Mouse (Mus musculus): ENCODE data around the gene Zfp658. TPM values are rescaled to one million over a fixed set of nuclear protein-coding genes. Genes with fewer than 3 reads are reported as not detected.

Gene Zfp658
- polyA plus RNA-seq, 1 experiment, result 1.7 TPM

DNA sequence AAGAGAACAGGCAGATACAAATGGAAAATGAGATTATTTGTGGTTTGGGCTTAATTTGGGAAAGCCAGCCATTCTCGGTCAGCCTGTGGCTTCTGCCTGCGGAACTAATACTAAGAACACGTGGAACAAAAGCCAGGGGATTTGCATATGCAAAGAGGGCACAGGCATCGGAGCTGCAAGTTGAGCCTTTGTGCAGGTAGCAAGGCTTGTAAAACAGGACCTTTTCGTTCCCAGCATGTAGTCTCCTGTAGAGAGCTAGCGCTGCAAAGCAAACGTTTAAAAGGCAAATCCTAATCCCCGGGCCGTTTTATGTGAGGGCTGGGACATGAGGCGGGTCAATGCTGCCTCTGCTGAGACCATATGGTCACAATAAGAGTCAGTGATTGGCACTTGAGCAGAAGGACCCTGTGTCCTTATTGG lies 605 bp downstream of the Zfp658 start:
- H3K9me3 ChIP-seq (replicated peaks; ENCODE audit: control insufficient read depth, insufficient read depth, low read length, poor library complexity, severe bottlenecking), result no peaks in the 10 kb centered on the region
- H3K36me3 ChIP-seq (ENCODE audit: control insufficient read depth, insufficient read depth, low read length, poor library complexity, severe bottlenecking), result 0 out of 2 replicates have a peak, but pooled peaks cover 2% of the 10 kb centered on the region
- TF ChIP-seq EP300 (IDR thresholded peaks at IDR 0.05; ENCODE audit: insufficient read depth, low read depth, low read length) (peak; percentile 54; the same call in 1 of the 2 replicates), POLR2A (IDR thresholded peaks at IDR 0.05; ENCODE audit: insufficient read depth, low read length) (no peak), CTCF (IDR thresholded peaks at IDR 0.05; ENCODE audit: low read depth, low read length) (no peak)
- no peaks in the 10 kb centered on the region for H3K4me1 ChIP-seq (ENCODE audit: control insufficient read depth, insufficient read depth, low read length)
- H3K27me3 ChIP-seq (ENCODE audit: control insufficient read depth, insufficient read depth, low read length, poor library complexity, severe bottlenecking), result no peaks in the 10 kb centered on the region
- peak overlapping the region; percentile 76 for H3K27ac ChIP-seq (ENCODE audit: insufficient read depth, low read length)
- peak overlapping the region; percentile 21 for H3K9ac ChIP-seq (ENCODE audit: low read depth, poor library complexity, severe bottlenecking)
- peak overlapping the region; percentile 80 for H3K4me3 ChIP-seq (ENCODE audit: low read depth, low read length)

DNA sequence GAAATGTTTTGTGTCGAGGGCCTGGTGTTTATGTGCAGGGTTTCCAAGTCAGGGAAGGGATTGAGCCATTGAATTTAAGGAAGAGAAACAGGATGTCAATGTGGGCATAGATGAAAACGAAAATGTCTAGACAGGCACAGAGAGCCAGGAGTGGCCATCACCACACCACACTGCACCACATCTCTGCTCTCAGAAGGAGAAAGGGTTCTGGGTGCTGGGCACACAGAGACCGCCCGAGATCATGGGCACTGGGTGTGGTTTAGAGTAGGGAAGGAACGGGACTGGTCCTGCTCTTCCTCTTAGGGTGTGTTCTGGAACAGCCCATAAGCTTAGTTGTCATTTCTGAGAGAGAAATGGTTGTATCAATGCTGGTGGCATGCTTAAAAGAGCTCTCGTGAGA lies 1.2 kb downstream of the Zfp658 start:
- TF ChIP-seq CTCF (IDR thresholded peaks at IDR 0.05; ENCODE audit: low read depth, low read length) (no peak), EP300 (IDR thresholded peaks at IDR 0.05; ENCODE audit: insufficient read depth, low read depth, low read length) (no peak), POLR2A (IDR thresholded peaks at IDR 0.05; ENCODE audit: insufficient read depth, low read length) (no peak)
- H3K27ac ChIP-seq (ENCODE audit: insufficient read depth, low read length), result peak overlapping the region; percentile 14; the same call in 1 of the 2 replicates
- no peaks in the 10 kb centered on the region for H3K4me1 ChIP-seq (ENCODE audit: control insufficient read depth, insufficient read depth, low read length)
- H3K27me3 ChIP-seq (ENCODE audit: control insufficient read depth, insufficient read depth, low read length, poor library complexity, severe bottlenecking), result no peaks in the 10 kb centered on the region
- 0 out of 2 replicates have a peak, but pooled peaks cover 2% of the 10 kb centered on the region for H3K36me3 ChIP-seq (ENCODE audit: control insufficient read depth, insufficient read depth, low read length, poor library complexity, severe bottlenecking)
- no peaks in the 10 kb centered on the region for H3K9me3 ChIP-seq (replicated peaks; ENCODE audit: control insufficient read depth, insufficient read depth, low read length, poor library complexity, severe bottlenecking)
- H3K9ac ChIP-seq (ENCODE audit: low read depth, poor library complexity, severe bottlenecking), result no peak overlapping the region
- peak overlapping the region; percentile 21; the same call in 1 of the 2 replicates for H3K4me3 ChIP-seq (ENCODE audit: low read depth, low read length)

DNA sequence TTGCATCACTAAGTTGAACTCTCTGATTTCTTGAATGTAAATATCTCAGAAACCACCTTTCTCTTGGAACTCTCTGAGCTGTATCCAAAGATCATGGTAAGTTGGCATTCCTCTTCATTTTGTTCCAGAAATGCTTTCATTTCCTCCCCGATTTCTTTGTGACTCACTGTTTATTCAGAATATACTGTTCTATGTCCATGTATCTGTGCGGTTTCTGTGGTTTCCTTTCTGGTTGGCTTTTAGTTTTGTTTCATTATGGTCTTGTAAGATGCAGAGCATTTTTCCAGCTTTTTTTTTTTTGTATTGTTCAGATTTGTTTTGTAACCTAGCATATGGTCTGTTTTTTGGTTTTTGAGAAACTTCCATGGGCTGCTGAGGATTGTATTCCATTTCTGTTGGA lies 9.2 kb downstream of the Zfp658 start:
- H3K4me1 ChIP-seq (ENCODE audit: control insufficient read depth, insufficient read depth, low read length), result no peaks in the 10 kb centered on the region
- peaks cover 8% of the 10 kb centered on the region for H3K36me3 ChIP-seq (ENCODE audit: control insufficient read depth, insufficient read depth, low read length, poor library complexity, severe bottlenecking)
- no peak overlapping the region for H3K9ac ChIP-seq (ENCODE audit: low read depth, poor library complexity, severe bottlenecking)
- TF ChIP-seq CTCF (IDR thresholded peaks at IDR 0.05; ENCODE audit: low read depth, low read length) (no peak), EP300 (IDR thresholded peaks at IDR 0.05; ENCODE audit: insufficient read depth, low read depth, low read length) (no peak), POLR2A (IDR thresholded peaks at IDR 0.05; ENCODE audit: insufficient read depth, low read length) (no peak)
- H3K27ac ChIP-seq (ENCODE audit: insufficient read depth, low read length), result no peak overlapping the region
- no peak overlapping the region for H3K4me3 ChIP-seq (ENCODE audit: low read depth, low read length)
- no peaks in the 10 kb centered on the region for H3K27me3 ChIP-seq (ENCODE audit: control insufficient read depth, insufficient read depth, low read length, poor library complexity, severe bottlenecking)
- H3K9me3 ChIP-seq (replicated peaks; ENCODE audit: control insufficient read depth, insufficient read depth, low read length, poor library complexity, severe bottlenecking), result no peaks in the 10 kb centered on the region

DNA sequence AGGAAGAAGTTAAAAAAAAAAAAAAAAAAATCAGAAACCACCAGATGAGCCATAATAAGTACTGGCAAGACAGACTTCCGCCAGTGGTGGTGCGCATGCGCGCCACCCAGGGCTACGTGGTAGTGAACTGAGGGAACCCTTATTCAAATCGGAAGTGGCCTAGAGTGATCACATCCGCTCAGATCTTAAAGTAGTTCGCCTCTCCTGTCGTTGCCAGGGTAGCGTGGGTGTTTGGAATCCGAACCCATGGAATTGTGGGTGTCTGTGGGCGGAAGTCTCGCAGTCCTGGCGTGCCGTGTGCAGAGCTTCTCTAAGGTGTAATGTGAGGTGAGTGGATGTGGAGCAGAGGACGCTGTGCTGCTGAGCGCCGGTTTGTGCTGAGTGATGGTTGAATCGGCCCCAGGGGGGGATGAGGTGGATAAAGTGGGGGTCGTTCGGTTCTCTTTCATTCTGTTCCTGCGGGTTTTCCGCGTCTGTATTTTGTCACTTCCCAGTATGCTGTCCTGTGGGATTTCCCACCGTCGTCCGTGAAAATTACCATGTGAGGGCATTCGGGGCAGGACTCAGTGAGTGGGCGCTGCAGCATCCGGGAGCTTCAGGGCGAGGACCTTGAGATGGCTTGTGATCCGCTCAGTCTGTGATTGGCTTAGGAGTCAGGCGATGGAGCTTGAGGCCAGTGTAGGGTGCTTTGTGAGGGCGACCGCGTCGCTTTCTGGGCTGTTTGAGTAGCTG lies 17.6 kb downstream of the Zfp658 start, which contains the start of gene Zfp719:
Zfp719 (plus strand) TSS at position 171 of the 732 bp plus-strand sequence.
- H3K27me3 ChIP-seq (ENCODE audit: control insufficient read depth, insufficient read depth, low read length, poor library complexity, severe bottlenecking), result no peaks in the 10 kb centered on the region
- TF ChIP-seq EP300 (IDR thresholded peaks at IDR 0.05; ENCODE audit: insufficient read depth, low read depth, low read length) (0 out of 2 replicates have a peak, but pooled peaks have one; percentile 16), POLR2A (IDR thresholded peaks at IDR 0.05; ENCODE audit: insufficient read depth, low read length) (peak; percentile 86), CTCF (IDR thresholded peaks at IDR 0.05; ENCODE audit: low read depth, low read length) (no peak)
- peak within 1 kb of the TSS; percentile 39 for H3K27ac ChIP-seq (ENCODE audit: insufficient read depth, low read length)
- H3K4me3 ChIP-seq (ENCODE audit: low read depth, low read length), result peak within 1 kb of the TSS; percentile 93
- H3K4me1 ChIP-seq (ENCODE audit: control insufficient read depth, insufficient read depth, low read length), result peaks cover 2% of the 10 kb centered on the region
- no peaks in the 10 kb centered on the region for H3K9me3 ChIP-seq (replicated peaks; ENCODE audit: control insufficient read depth, insufficient read depth, low read length, poor library complexity, severe bottlenecking)
- H3K9ac ChIP-seq (ENCODE audit: low read depth, poor library complexity, severe bottlenecking), result peak within 1 kb of the TSS; percentile 62
- peaks cover 7% of the 10 kb centered on the region for H3K36me3 ChIP-seq (ENCODE audit: control insufficient read depth, insufficient read depth, low read length, poor library complexity, severe bottlenecking)

DNA sequence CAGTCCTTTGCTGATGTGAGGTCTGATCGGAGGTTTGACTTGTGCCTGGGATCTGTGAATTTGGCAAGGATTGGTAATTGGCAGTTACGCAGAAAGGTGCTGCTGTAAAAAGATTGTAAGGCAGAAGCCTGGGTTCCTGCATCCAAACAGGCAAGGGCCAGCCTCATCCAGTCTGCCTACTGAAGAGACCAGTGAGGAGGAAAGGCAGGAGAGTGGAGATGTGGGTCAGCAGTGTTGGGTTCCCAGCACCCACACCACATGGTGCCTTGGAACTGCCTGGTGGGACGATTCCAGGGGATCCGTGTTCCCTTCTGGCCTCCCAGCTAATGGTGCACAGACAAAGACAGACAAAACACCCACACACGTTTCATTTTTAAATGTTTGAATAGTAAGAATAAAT lies 18.5 kb downstream of the Zfp658 start:
- Histone ChIP-seq H3K9ac (ENCODE audit: low read depth, poor library complexity, severe bottlenecking) (peak overlapping the region; percentile 62), H3K4me1 (ENCODE audit: control insufficient read depth, insufficient read depth, low read length) (peaks cover 2% of the 10 kb centered on the region), H3K4me3 (ENCODE audit: low read depth, low read length) (peak overlapping the region; percentile 93), H3K27me3 (ENCODE audit: control insufficient read depth, insufficient read depth, low read length, poor library complexity, severe bottlenecking) (no peaks in the 10 kb centered on the region), H3K27ac (ENCODE audit: insufficient read depth, low read length) (no peak overlapping the region), H3K9me3 (replicated peaks; ENCODE audit: control insufficient read depth, insufficient read depth, low read length, poor library complexity, severe bottlenecking) (no peaks in the 10 kb centered on the region), H3K36me3 (ENCODE audit: control insufficient read depth, insufficient read depth, low read length, poor library complexity, severe bottlenecking) (peaks cover 13% of the 10 kb centered on the region)
- TF ChIP-seq CTCF (IDR thresholded peaks at IDR 0.05; ENCODE audit: low read depth, low read length) (no peak), EP300 (IDR thresholded peaks at IDR 0.05; ENCODE audit: insufficient read depth, low read depth, low read length) (no peak), POLR2A (IDR thresholded peaks at IDR 0.05; ENCODE audit: insufficient read depth, low read length) (no peak)

DNA sequence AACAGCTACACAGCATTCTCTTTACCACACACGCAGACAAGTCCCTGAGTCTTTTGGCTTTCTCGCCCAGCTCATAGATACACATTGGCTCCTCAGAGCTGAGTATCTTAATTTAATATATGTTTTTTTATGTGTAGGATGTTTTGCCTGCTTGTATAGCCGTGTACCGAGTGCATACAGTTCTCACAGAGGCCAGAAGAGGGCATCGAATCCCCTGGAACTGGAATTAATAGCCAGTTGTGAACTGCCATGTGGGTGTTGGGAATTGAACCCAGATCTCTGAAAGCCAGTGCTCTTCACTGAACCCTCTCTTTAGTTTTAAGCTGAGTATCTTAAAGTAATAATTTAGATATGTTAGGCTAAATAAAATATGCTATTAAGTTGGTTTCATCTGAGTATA lies 22.7 kb downstream of the Zfp658 start:
- Histone ChIP-seq H3K4me1 (ENCODE audit: control insufficient read depth, insufficient read depth, low read length) (peaks cover 2% of the 10 kb centered on the region), H3K27ac (ENCODE audit: insufficient read depth, low read length) (no peak overlapping the region), H3K36me3 (ENCODE audit: control insufficient read depth, insufficient read depth, low read length, poor library complexity, severe bottlenecking) (peaks cover 48% of the 10 kb centered on the region), H3K4me3 (ENCODE audit: low read depth, low read length) (no peak overlapping the region), H3K9ac (ENCODE audit: low read depth, poor library complexity, severe bottlenecking) (no peak overlapping the region), H3K27me3 (ENCODE audit: control insufficient read depth, insufficient read depth, low read length, poor library complexity, severe bottlenecking) (no peaks in the 10 kb centered on the region), H3K9me3 (replicated peaks; ENCODE audit: control insufficient read depth, insufficient read depth, low read length, poor library complexity, severe bottlenecking) (no peaks in the 10 kb centered on the region)
- TF ChIP-seq POLR2A (IDR thresholded peaks at IDR 0.05; ENCODE audit: insufficient read depth, low read length), result no peak
- peak; percentile 22 for TF ChIP-seq CTCF (IDR thresholded peaks at IDR 0.05; ENCODE audit: low read depth, low read length)
- no peak for TF ChIP-seq EP300 (IDR thresholded peaks at IDR 0.05; ENCODE audit: insufficient read depth, low read depth, low read length)
